Mouse (Mus musculus) liver, adult (tissue): ENCODE data around the gene Pdia2.

Experiments
- GATA4 ChIP-seq: IDR thresholded peaks from 2 replicates; pipeline ENCODE4 v1.6.1; 2014; ENCODE audit warnings: mild to moderate bottlenecking, low read length; ENCODE audit not compliant: insufficient replicate concordance

Gene Pdia2

DNA sequence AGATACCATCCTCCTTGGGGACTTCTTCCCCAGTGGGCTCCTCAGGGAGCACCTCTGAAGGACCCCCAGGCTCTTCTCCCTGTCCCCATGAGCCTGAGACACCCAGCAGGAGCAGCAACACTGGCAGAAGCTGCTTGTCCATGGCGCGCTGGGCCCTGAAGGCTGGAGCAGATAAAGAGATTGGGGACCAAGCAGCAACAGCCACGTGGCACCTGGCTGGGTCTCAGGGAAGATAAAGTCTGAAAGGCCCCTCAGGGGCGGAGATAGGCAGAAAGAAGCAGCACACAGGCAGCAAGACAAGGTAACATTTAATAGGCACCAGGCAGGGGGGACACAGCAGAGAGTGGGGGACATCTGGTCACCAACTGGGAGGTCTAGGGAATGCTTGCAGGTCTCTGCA lies at the start of gene Pdia2:
TSS of gene Pdia2 (minus strand) at position 196 of the 400 bp plus-strand sequence.
- TF ChIP-seq GATA4 = no peak

DNA sequence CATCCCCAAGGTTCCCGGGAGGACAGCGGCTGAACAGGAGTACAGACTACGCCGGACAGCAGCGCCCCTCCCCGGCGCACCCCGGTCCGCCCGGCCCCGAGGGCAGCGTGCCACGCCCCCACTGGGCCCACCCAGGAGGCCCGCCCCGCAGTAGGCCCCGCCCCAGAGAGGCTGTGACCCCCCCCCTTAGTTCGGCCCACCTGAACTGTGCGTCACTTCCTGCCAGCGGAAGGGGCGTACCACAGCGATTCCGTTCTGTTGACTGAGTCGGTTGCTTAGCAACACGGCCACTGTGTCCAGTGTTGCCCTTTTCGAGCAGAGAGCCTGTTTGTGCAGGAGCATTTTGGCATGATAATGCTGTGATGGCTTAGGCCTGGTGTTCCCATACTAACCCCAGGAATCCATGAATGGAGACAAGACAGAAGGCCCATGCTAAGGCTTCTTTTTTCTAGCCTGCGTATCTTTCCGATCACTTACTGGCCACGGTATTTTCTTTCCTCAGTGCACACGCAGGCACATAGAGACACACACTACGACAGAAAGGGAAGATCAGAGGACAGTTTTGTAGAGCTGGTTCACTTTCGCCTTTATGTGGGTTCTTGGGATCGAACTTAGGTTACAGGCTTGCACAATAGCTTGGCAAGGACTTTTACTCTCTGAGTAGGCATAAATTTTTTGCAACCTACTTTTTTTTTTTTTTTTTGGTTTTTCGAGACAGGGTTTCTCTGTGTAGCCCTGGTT lies 45.4 kb upstream of the Pdia2 start, which contains the start of gene Fam234a:
TSS of gene Fam234a (minus strand) at position 142 of the 741 bp plus-strand sequence.
- no peak for TF ChIP-seq GATA4

- no peak for TF ChIP-seq GATA4
These were observed 44.7 kb upstream of the Pdia2 start for GRCm38 (mm10) chr17:26243471-26244100.

DNA sequence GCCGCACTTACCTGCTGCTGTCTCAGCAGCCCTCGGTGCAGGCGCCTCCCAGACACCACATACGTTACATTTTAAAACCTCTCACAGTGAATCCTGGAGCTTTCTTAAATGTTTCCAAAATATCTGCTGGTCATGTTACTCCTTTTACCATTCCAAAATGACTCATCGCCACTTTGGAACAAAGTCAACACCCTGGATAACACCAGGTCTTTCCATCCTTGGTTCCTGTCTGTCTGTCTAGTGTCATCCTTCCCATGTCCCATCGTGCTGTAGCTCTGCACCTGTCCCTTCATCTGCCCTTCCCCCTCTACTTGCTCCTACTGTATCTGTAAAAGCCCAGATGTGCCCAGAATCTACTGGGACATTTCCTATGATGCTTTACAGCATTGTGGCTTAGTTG lies 42.1 kb upstream of the Pdia2 start:
- TF ChIP-seq GATA4 = no peak

DNA sequence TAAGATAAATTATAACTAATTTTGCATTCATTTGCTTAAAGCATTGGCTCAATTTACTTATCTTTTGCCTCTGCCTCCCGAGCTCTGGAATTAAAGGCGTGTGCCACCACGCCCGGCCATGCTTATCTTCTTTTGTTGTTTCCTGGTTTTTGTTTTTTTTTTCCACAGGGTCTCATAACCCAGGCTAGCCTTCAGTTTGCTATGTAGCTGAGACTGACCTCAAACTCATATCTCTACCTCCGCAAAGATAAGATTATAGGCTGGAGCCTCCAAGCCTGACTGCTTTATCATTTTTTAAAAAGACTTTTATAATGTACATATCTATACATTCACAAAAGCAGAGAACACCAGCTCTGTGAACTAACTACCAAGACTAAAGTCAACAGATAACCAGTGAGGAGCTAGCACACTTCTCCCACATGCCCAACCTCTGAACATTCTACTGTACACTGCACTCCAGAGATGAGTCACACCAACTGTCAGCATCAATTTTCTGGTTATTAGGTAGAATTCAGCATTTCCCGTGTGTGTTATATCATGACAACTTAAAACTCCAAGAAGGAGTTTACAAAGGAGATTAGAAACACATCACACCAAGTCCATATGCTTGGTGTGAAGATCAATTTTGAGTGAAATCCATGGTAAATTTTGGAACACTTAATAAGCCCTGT lies 41.4 kb upstream of the Pdia2 start:
- TF ChIP-seq GATA4 = no peak

GRCm38 (mm10) chr17:26239551-26239950 lies 40.7 kb upstream of the Pdia2 start:
- TF ChIP-seq GATA4 = no peak

GRCm38 (mm10) chr17:26237667-26238066 lies 38.8 kb upstream of the Pdia2 start:
- TF ChIP-seq GATA4 = no peak

- TF ChIP-seq GATA4 = no peak
These were observed 36.4 kb upstream of the Pdia2 start for GRCm38 (mm10) chr17:26235077-26235815.

GRCm38 (mm10) chr17:26234386-26234785 lies 35.5 kb upstream of the Pdia2 start:
- no peak for TF ChIP-seq GATA4

DNA sequence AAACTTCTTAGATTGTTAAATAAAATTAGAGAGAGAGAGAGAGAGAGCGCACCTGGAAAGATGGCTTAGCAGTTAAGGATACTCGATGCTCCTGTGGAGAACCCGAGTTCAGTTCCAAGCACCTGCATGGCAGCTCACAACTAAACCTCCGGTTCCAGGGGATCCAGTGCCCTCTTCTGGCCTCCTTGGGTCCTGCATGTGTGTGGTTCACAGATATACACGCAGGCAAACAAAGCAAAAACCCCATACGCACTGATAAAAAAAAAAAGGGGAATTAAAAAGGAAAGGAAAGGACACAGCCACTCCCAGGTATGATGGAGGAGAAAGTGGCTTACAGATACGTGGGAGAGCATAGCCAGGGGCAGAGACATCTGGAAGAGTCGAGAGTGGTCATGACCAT lies 34.0 kb upstream of the Pdia2 start:
- TF ChIP-seq GATA4 = no peak

- no peak for TF ChIP-seq GATA4
These were observed 32.3 kb upstream of the Pdia2 start for GRCm38 (mm10) chr17:26231156-26231555.

DNA sequence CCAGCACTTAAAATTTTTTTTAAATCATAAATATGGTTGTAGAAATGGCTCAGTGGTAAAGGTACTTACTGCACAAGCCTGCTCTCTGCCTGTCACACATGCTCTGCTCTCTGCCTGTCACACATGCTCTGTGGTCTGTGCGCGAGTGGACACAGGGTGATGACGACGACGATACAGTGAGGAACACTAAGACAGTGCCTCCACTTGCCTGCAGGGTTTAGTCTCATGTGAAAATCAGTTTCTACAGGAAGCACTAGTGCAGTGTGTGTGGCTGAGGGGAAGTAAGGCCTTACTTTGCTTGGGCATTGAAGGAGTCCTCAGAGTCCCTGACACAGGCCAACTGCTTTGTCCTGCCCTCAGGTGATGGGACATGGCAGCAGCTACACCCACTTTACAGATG lies 30.9 kb upstream of the Pdia2 start:
- TF ChIP-seq GATA4 = no peak

- TF ChIP-seq GATA4 = no peak
These were observed 26.3 kb upstream of the Pdia2 start for GRCm38 (mm10) chr17:26225150-26225549.

DNA sequence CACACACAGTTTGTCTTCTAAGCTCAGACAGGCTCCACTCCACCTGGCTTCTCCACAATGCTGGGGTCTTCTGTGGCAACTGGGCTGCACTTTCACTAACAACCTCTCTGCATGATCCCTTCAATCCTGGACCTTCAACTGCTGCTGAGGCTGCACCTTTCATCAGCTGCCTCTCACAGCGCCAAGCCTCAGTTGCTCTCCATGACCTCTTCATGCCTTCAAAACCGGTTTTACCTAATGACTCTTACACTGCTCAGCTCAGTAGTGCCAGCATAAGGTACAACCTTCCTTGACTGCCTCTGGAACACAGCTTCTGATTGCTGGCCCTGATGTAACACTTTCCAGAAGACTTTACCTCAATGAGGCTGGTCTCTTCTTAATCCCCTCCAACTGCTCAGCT lies 22.6 kb upstream of the Pdia2 start:
- TF ChIP-seq GATA4 = no peak

- TF ChIP-seq GATA4 = no peak
These were observed 13.8 kb upstream of the Pdia2 start for GRCm38 (mm10) chr17:26212681-26213080.
